Mouse (Mus musculus): ENCODE results near the gene Hmgn2. TPM values are rescaled to one million over a fixed set of nuclear protein-coding genes. Genes with fewer than 3 reads are reported as not detected.

Hmgn2 gene
- polyA plus RNA-seq, 1 experiment: 176 TPM

DNA sequence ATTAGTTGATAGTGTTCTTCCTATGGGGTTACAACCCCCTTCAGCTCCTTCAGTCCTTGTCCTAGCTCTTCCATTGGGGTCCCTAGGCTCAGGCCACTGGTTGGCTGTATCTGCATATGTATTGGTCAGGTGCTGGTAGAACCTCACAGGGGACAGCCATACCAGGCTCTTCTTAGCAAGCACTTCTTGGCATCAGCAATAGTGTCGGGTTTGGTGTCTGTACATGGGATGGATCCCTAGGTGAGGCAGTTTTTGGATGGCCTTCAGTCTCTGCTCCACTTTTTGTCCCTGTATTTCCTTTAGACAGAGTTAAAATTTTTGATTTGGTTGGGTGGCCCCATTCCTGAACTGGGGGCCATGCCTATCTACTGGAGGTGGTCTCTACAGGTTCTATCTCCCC is 9.6 kb downstream of the Hmgn2 start:
- TF ChIP-seq FOSL1 (IDR thresholded peaks at IDR 0.05; ENCODE audit: insufficient read depth, low read length, poor library complexity, severe bottlenecking) (no peak), CTCF (IDR thresholded peaks at IDR 0.05; ENCODE audit: control insufficient read depth, insufficient read depth, insufficient read length) (no peak), USF1 (IDR thresholded peaks at IDR 0.05; ENCODE audit: low read depth) (no peak), MAX (IDR thresholded peaks at IDR 0.05) (no peak), MYOD1 (IDR thresholded peaks at IDR 0.05; ENCODE audit: control insufficient read depth, insufficient read length, low read depth) (no peak), MYOG (IDR thresholded peaks at IDR 0.05; ENCODE audit: control insufficient read depth, extremely low read depth, insufficient read length) (no peak), CEBPB (IDR thresholded peaks at IDR 0.05; ENCODE audit: low read depth) (no peak)
- no peaks in the 10 kb centered on the region for H3K36me3 ChIP-seq (ENCODE audit: control insufficient read depth, insufficient read depth)
- H3K4me3 ChIP-seq (ENCODE audit: insufficient read depth, poor library complexity, severe bottlenecking): no peak overlapping the region

DNA sequence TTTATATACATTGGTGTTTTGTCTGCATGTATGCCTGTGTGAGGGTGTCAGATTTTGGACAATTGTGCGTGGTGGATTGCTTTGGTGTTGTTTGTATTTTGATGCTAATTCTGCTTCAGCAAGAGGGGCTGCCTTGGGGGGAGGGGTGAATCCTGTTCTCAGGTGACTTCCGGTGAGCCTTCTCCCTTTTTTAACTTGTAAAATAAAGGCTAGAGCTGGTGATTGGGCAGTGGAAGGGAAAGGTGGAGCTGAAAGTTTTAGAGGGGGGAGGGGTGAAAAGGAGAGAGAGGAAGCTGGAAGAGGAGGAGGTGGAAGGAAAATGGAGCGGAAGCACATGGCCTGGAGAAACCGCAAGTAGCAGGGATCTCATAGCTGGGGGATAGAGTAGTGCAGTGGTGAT is 12.1 kb downstream of the Hmgn2 start:
- H3K4me3 ChIP-seq (ENCODE audit: insufficient read depth, poor library complexity, severe bottlenecking): no peak overlapping the region

More for the DNA sequence above, 9.6 kb downstream of the Hmgn2 start:
- H3ac ChIP-seq (ENCODE audit: control insufficient read depth, insufficient read length, low read depth): no peak overlapping the region
- H3K27me3 ChIP-seq (ENCODE audit: control insufficient read depth, insufficient read depth, insufficient read length): peaks cover 3% of the 10 kb centered on the region
- no peaks in the 10 kb centered on the region for H3K79me2 ChIP-seq (ENCODE audit: control insufficient read depth, insufficient read depth)
- H3K79me3 ChIP-seq (ENCODE audit: low read depth): no peaks in the 10 kb centered on the region

DNA sequence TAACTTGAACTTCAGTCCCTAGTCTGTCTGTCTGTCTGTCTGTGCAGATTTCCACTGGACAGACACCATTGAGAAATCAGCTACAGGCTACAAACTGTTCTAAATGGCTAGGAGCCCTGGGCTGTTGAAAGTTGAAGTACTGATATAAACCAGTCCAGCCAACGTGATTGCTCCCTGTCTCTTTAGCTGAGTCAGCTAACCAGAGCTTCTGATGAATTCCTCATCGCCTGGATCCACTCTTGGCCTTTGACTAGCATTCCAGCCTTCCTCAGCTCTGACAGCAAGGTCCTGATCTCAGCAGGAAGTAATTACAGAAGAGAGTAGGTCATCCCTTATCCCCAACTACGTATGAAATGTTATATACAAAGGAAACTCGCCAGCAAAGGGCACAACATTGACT is 21.7 kb downstream of the Hmgn2 start:
- Histone ChIP-seq H3ac (ENCODE audit: control insufficient read depth, insufficient read length, low read depth) (no peak overlapping the region), H3K36me3 (ENCODE audit: control insufficient read depth, insufficient read depth) (no peaks in the 10 kb centered on the region), H3K79me3 (ENCODE audit: low read depth) (no peaks in the 10 kb centered on the region), H3K27me3 (ENCODE audit: control insufficient read depth, insufficient read depth, insufficient read length) (peaks cover 5% of the 10 kb centered on the region), H3K79me2 (ENCODE audit: control insufficient read depth, insufficient read depth) (no peaks in the 10 kb centered on the region), H3K4me3 (ENCODE audit: insufficient read depth, poor library complexity, severe bottlenecking) (no peak overlapping the region)
- TF ChIP-seq MYOD1 (IDR thresholded peaks at IDR 0.05; ENCODE audit: control insufficient read depth, insufficient read length, low read depth): no peak
- no peak for TF ChIP-seq USF1 (IDR thresholded peaks at IDR 0.05; ENCODE audit: low read depth)

More for the DNA sequence above, 12.1 kb downstream of the Hmgn2 start:
- peaks cover 3% of the 10 kb centered on the region for H3K27me3 ChIP-seq (ENCODE audit: control insufficient read depth, insufficient read depth, insufficient read length)
- TF ChIP-seq MAX (IDR thresholded peaks at IDR 0.05): no peak
- no peak for TF ChIP-seq MYOG (IDR thresholded peaks at IDR 0.05; ENCODE audit: control insufficient read depth, extremely low read depth, insufficient read length)
- no peak for TF ChIP-seq USF1 (IDR thresholded peaks at IDR 0.05; ENCODE audit: low read depth)
- no peak for TF ChIP-seq MYOD1 (IDR thresholded peaks at IDR 0.05; ENCODE audit: control insufficient read depth, insufficient read length, low read depth)
- no peak for TF ChIP-seq CEBPB (IDR thresholded peaks at IDR 0.05; ENCODE audit: low read depth)
- TF ChIP-seq CTCF (IDR thresholded peaks at IDR 0.05; ENCODE audit: control insufficient read depth, insufficient read depth, insufficient read length): no peak
- no peak for TF ChIP-seq FOSL1 (IDR thresholded peaks at IDR 0.05; ENCODE audit: insufficient read depth, low read length, poor library complexity, severe bottlenecking)
- no peak overlapping the region for H3ac ChIP-seq (ENCODE audit: control insufficient read depth, insufficient read length, low read depth)
- H3K79me3 ChIP-seq (ENCODE audit: low read depth): no peaks in the 10 kb centered on the region
- no peaks in the 10 kb centered on the region for H3K79me2 ChIP-seq (ENCODE audit: control insufficient read depth, insufficient read depth)
- no peaks in the 10 kb centered on the region for H3K36me3 ChIP-seq (ENCODE audit: control insufficient read depth, insufficient read depth)

DNA sequence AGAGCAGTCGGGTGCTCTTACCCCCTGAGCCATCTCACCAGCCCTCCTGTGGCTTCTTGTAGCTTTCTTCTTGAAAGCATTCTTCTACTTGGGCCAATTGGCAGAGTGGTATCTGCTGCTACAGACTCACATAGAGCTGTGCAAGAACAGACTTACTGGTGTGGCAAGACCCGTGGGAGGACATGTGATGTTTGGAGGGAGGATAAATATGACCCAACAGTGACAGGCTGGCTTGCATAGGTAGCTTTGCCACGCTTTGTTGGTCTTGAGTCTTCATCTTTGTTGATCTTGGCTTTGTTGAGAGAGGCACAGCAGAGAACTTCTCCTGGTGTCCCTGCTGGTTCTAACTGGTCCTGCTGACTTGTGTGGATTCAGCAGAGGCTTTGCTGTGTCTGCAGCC is 24.7 kb downstream of the Hmgn2 start:
- Histone ChIP-seq H3K36me3 (ENCODE audit: control insufficient read depth, insufficient read depth) (no peaks in the 10 kb centered on the region), H3K27me3 (ENCODE audit: control insufficient read depth, insufficient read depth, insufficient read length) (peaks cover 5% of the 10 kb centered on the region), H3ac (ENCODE audit: control insufficient read depth, insufficient read length, low read depth) (no peak overlapping the region), H3K79me2 (ENCODE audit: control insufficient read depth, insufficient read depth) (no peaks in the 10 kb centered on the region), H3K4me3 (ENCODE audit: insufficient read depth, poor library complexity, severe bottlenecking) (no peak overlapping the region), H3K79me3 (ENCODE audit: low read depth) (no peaks in the 10 kb centered on the region)
- TF ChIP-seq MAX (IDR thresholded peaks at IDR 0.05): no peak
- no peak for TF ChIP-seq MYOD1 (IDR thresholded peaks at IDR 0.05; ENCODE audit: control insufficient read depth, insufficient read length, low read depth)
- no peak for TF ChIP-seq MYOG (IDR thresholded peaks at IDR 0.05; ENCODE audit: control insufficient read depth, extremely low read depth, insufficient read length)
- no peak for TF ChIP-seq CTCF (IDR thresholded peaks at IDR 0.05; ENCODE audit: control insufficient read depth, insufficient read depth, insufficient read length)
- no peak for TF ChIP-seq FOSL1 (IDR thresholded peaks at IDR 0.05; ENCODE audit: insufficient read depth, low read length, poor library complexity, severe bottlenecking)
- no peak for TF ChIP-seq CEBPB (IDR thresholded peaks at IDR 0.05; ENCODE audit: low read depth)
- TF ChIP-seq USF1 (IDR thresholded peaks at IDR 0.05; ENCODE audit: low read depth): no peak

DNA sequence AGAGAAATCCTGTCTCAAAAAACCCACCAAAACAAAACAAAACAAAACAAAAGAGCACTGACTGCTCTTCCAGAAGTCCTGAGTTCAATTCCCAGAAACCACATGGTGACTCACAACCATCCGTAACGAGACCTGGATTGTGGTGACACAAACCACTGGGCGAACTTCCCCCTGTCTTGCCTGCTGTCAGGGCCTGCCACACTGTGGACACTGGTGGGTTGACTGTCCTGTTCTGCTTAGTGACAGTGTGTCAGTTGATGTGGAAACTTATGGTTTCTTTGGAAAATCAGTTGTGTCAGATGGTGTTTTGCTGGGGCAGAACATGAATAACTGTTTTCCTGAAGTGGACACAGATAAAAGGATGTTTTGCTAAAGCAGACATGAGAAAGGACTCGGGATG is 25.8 kb downstream of the Hmgn2 start:
- H3K36me3 ChIP-seq (ENCODE audit: control insufficient read depth, insufficient read depth): no peaks in the 10 kb centered on the region
- H3ac ChIP-seq (ENCODE audit: control insufficient read depth, insufficient read length, low read depth): no peak overlapping the region
- H3K79me2 ChIP-seq (ENCODE audit: control insufficient read depth, insufficient read depth): no peaks in the 10 kb centered on the region
- H3K4me3 ChIP-seq (ENCODE audit: insufficient read depth, poor library complexity, severe bottlenecking): no peak overlapping the region
- H3K27me3 ChIP-seq (ENCODE audit: control insufficient read depth, insufficient read depth, insufficient read length): peaks cover 3% of the 10 kb centered on the region
- H3K79me3 ChIP-seq (ENCODE audit: low read depth): no peaks in the 10 kb centered on the region
- TF ChIP-seq MAX (IDR thresholded peaks at IDR 0.05) (no peak), FOSL1 (IDR thresholded peaks at IDR 0.05; ENCODE audit: insufficient read depth, low read length, poor library complexity, severe bottlenecking) (no peak), MYOG (IDR thresholded peaks at IDR 0.05; ENCODE audit: control insufficient read depth, extremely low read depth, insufficient read length) (no peak), MYOD1 (IDR thresholded peaks at IDR 0.05; ENCODE audit: control insufficient read depth, insufficient read length, low read depth) (no peak), USF1 (IDR thresholded peaks at IDR 0.05; ENCODE audit: low read depth) (no peak)

DNA sequence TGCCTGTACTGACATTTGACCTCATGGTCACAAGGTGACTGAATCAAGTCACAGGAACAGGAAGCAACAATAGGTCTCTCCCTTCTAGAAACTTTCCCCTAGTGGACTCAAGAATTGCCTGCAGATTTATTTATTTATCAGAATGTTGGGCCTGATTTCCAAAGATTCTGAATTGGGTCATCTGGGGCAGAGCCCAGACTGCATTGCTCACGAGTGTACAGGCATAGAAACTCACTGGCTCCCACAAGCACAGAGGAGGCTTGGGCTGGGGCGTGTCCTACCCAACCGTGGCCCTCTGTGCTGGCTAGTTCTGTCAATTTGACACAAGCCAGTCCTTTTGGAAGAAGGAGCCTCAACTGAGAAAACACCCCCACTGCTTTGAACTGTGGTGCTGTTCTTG is 26.9 kb downstream of the Hmgn2 start:
- no peak for TF ChIP-seq FOSL1 (IDR thresholded peaks at IDR 0.05; ENCODE audit: insufficient read depth, low read length, poor library complexity, severe bottlenecking)

More for the DNA sequence above, 26.9 kb downstream of the Hmgn2 start:
- H3K79me2 ChIP-seq (ENCODE audit: control insufficient read depth, insufficient read depth): no peaks in the 10 kb centered on the region
- H3K4me3 ChIP-seq (ENCODE audit: insufficient read depth, poor library complexity, severe bottlenecking): no peak overlapping the region
- H3K27me3 ChIP-seq (ENCODE audit: control insufficient read depth, insufficient read depth, insufficient read length): no peaks in the 10 kb centered on the region
- H3K79me3 ChIP-seq (ENCODE audit: low read depth): no peaks in the 10 kb centered on the region
- H3K36me3 ChIP-seq (ENCODE audit: control insufficient read depth, insufficient read depth): no peaks in the 10 kb centered on the region
- H3ac ChIP-seq (ENCODE audit: control insufficient read depth, insufficient read length, low read depth): no peak overlapping the region

Measured in C2C12 (cell line).